Mouse (Mus musculus) yolk sac, embryonic 10.5 days (tissue): Measurements from ENCODE around the gene Gm49601.

Experiments used
- DNase-seq: peaks from one replicate; pipeline ENCODE4 v3.0.0-alpha.2; 2017; ENCODE audit warnings: low spot score

The Gm49601 gene

GRCm38 (mm10) chr16:18605705-18606104, 20.5 kb downstream of the Gm49601 start:
- no peak for DNase-seq

DNA sequence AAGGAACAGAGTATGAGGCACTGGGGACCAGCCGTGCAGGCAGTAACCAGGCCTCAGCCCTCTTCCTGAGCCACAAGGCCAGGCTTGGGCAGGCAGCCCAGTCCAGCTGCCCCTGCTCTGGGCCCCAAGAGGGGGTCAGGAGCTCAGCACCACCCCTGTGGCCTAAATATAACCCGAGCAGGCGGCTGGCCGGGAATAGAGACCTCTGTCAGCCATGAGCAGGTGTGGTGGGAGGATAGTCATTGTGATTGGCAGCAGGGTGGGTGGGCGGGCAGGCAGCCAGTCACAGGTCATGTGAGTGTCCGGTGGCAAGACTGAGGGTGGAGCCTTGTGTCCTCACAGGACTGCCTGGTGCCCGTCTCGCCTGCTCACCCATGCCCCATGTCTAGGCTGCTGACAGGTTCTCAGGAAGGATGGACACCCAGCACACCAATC, 21.9 kb downstream of the Gm49601 start:
- no peak for DNase-seq

DNA sequence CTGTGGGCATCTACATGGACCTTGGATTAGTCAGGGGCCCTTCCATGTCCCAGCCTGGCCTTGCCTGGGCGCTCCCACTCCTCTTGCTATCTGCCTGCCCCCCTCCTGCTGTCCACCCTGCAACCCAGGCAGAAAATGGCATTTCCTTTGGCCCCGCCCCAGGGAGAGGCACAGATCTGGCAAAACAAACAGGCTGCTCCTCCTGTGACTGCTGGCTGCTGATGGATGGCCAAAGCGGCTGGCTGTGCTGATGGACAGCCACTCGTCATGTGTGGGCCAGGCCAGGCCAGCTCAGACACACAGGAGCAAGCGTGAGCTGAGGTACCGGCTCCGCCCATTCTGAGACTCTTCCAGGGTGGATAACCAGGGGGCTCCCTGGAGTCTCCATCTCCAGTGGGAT, 24.8 kb downstream of the Gm49601 start:
- DNase-seq: no peak

GRCm38 (mm10) chr16:18598006-18598405, 28.2 kb downstream of the Gm49601 start:
- no peak for DNase-seq

- DNase-seq: no peak
Observed at GRCm38 (mm10) chr16:18596255-18596654, 30.0 kb downstream of the Gm49601 start.

DNA sequence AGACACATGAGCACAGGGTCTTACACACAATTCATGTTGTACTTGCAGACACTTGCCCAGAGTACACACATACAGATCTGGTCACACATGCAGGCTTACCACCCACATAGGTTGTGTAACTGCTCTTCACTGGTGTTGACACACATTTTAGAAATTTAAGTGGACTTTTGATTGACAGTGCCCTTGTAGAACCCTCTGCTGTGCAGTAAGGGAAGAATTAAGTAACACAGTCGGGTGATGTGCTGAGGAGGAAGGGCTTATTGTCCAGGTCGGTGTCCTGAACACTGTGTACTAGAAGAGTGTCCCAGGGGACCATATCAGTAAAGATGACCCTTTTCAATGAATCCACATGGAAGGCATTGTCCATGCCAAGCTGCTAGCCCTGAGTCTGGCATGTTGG, 32.3 kb downstream of the Gm49601 start:
- DNase-seq: no peak

GRCm38 (mm10) chr16:18591047-18592018, 34.9 kb downstream of the Gm49601 start:
- DNase-seq: no peak

DNA sequence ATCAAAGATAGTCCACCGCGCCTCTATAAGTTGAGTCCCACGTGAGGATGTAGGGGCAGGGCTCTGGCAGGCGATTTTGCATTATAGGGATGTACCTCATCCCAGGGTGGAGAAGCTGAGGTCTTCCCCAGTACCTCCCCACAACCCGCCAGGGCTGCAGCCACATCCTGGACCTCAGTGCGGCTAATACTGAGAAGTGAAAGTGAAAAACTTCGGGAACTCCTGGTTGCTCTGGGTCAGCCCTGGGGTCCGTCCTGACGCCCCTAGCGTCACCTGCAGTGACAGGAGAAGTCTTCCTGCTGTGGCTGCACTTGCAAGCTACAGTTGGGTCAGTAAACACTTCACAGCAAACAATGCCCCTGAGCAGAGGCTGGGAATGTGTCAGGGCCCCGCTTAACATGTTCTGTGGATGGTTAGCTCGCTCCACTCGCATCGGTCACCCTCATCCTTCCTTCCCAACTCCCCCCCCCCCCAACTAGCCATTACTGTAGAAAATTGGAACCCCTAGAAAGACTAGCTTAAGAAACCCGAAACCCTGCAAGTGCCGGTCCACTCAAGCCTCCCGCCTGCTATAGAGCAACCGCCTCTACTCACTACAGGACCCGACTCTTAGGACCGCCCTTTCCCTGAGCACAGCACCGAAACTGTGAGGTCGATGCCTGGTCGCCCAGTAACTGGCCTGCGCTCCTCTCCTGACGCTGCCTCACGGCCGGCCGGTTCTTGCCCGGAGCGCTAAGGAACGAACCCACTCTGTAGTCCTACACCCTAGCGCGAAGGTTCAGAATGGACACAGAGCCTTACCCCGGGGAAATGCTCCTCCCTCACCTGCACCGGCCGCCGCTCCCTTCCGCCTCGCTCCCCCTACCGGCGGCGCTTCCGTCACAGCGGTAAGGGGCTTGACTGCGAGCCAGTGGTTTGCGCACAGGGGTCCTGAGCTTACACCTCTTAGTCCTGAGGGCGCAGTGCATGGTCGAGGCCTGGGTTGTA, 36.1 kb downstream of the Gm49601 start, which contains the start of gene Tbx1:
Tbx1 (minus strand) TSS at position 868 of the 987 bp plus-strand sequence.
- DNase-seq: no peak

- DNase-seq: no peak
Observed at GRCm38 (mm10) chr16:18589080-18589621, 37.1 kb downstream of the Gm49601 start.

DNA sequence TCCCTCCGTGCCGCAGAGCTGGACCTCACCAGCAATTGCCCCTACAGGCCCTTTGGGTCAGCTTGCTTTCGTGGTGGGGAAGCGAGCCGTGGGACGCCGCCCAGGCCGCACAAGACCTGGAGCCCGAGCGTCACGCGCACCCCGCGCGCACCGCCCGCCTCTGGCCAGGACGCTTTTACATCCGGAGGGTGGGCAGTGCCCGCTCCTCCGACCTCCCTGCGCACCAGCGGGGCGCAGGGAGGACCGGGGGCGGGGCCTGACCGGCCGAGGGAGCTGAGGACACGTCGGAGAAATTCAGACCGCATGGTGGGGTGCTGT, 37.5 kb downstream of the Gm49601 start:
- DNase-seq: no peak

DNA sequence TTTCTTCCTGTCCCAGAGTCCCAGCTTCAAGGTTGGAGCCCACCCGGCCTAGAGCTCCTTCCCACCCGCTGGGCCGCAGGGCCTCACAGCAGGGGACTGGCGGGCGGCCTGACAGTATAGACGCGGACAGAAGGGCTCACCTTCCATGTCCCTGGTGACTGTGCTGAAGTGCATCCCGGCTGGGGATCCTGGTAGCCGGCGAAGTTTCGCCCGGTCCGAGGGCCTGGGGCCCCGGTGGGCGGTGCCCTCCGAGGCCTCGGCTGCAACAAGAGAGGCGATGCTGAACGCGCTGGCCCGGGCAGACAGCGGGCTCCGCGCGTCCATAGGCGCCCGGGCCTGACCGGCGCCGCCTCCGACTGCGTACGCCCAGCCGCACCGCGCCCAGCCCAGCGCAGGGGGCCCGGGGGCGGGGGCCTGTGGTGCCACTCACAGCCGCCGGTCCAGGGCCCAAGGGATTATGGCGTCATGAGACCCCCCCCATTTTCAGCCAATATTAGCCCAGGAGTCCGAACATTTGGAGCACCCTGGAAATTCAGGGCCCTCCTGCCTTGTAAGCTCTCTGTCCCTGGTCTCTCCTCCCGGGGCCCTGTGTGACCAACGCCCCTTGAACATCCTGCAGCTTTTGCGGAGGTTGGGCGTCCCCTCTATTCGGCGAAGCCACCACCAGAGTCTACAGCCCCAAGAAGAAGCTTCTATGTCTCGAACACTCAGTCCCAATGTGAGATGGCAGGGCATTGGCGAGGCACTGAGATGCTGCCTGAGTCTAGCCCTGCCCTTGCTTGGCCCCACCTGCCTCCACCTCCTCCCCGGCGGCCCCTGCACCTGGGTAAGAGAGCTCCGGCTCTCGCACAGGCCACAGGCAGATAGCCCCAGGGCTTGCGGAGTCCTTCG, 38.1 kb downstream of the Gm49601 start:
- DNase-seq: no peak

- no peak for DNase-seq
Observed at GRCm38 (mm10) chr16:18586906-18587546, 39.2 kb downstream of the Gm49601 start.

- no peak for DNase-seq
Observed at GRCm38 (mm10) chr16:18586076-18586905, 39.9 kb downstream of the Gm49601 start.

DNA sequence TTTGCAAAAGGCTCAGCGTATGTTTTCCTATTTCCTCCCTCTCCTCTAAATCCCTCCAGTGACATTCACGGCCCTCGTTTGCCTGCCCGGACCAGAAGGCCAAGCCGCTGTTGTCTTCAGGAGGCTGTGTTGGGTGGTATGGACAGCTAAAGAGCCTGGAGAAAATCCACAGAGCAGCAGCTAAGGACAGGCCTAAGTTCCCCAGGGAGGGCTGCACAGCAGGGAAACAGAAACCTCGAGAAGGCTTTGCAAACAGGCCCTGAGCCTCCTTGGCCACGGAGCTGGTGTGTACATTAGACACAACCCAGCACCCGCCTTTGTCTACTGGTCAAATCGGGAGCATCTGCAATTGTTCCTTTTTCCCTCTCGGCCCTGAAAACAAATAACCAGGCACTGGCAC, 40.6 kb downstream of the Gm49601 start:
- no peak for DNase-seq

GRCm38 (mm10) chr16:18584901-18585510, 41.2 kb downstream of the Gm49601 start:
- no peak for DNase-seq

GRCm38 (mm10) chr16:18583673-18584357, 42.4 kb downstream of the Gm49601 start:
- no peak for DNase-seq

DNA sequence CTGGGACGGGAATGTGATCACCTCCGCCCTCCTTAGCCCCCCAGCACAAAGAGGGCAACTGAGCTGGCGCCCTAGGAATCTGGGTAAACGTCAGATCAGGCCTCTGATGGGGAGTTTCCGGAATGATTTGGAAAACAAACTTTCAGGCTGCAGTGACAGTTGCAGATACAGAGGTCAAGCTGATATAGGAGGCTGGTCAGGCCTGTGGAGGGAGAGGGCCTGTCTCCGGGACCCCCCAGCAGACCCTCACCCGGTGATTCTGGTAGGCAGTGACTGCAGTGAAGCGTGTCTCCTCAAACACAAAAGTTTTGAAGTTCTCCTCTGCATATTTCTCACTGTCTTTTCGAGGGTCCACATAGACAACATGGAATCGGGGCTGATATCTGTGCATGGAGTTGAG, 43.1 kb downstream of the Gm49601 start:
- DNase-seq: no peak

GRCm38 (mm10) chr16:18582426-18583148, 43.6 kb downstream of the Gm49601 start:
- DNase-seq: no peak
